Mouse (Mus musculus) urinary bladder, adult 18-20 months (tissue): Measurements from ENCODE around the gene Hibadh.
A peak's percentile ranks its signal among the peaks of the same experiment; 100 is the strongest.

ENCODE experiments used
- DNase-seq, 2 experiments: peaks; one replicate each; pipeline ENCODE4 v3.0.0; 2022; ENCODE audit warnings: low spot score in 2 of 2, mixed read lengths in 2 of 2

Hibadh gene

GRCm38 (mm10) chr6:52567327-52568299 is 72.6 kb downstream of the Hibadh start:
- no peak for DNase-seq

GRCm38 (mm10) chr6:52565210-52565609 is 75.0 kb downstream of the Hibadh start:
- no peak for DNase-seq

- DNase-seq: no peak
Observed at GRCm38 (mm10) chr6:52562994-52563393, 77.2 kb downstream of the Hibadh start.

- no peak for DNase-seq
Observed at GRCm38 (mm10) chr6:52559041-52559440, 81.1 kb downstream of the Hibadh start.

GRCm38 (mm10) chr6:52544376-52544775 is 95.8 kb downstream of the Hibadh start:
- no peak for DNase-seq

GRCm38 (mm10) chr6:52542464-52542863 is 97.7 kb downstream of the Hibadh start:
- no peak for DNase-seq

GRCm38 (mm10) chr6:52539911-52540310 is 100.3 kb downstream of the Hibadh start:
- no peak for DNase-seq

GRCm38 (mm10) chr6:52535072-52535704 is 105.0 kb downstream of the Hibadh start:
- DNase-seq: no peak

GRCm38 (mm10) chr6:52532144-52532492 is 108.1 kb downstream of the Hibadh start:
- no peak for DNase-seq

GRCm38 (mm10) chr6:52531366-52532143 is 108.6 kb downstream of the Hibadh start:
- DNase-seq: no peak

GRCm38 (mm10) chr6:52530861-52531260 is 109.3 kb downstream of the Hibadh start:
- no peak for DNase-seq

- DNase-seq: no peak
Observed at GRCm38 (mm10) chr6:52524226-52524625, 116.0 kb downstream of the Hibadh start.

GRCm38 (mm10) chr6:52518704-52519103 is 121.5 kb downstream of the Hibadh start:
- no peak for DNase-seq

GRCm38 (mm10) chr6:52517272-52517671 is 122.9 kb downstream of the Hibadh start:
- DNase-seq: no peak

GRCm38 (mm10) chr6:52513876-52514405 is 126.2 kb downstream of the Hibadh start:
- DNase-seq: no peak

- DNase-seq: no peak
Observed at GRCm38 (mm10) chr6:52508789-52509188, 131.4 kb downstream of the Hibadh start.

GRCm38 (mm10) chr6:52507946-52508345 is 132.2 kb downstream of the Hibadh start:
- no peak for DNase-seq

GRCm38 (mm10) chr6:52507171-52507570 is 133.0 kb downstream of the Hibadh start:
- peak in 1 of 2 experiments; percentile 11 for DNase-seq

- DNase-seq: no peak
Observed at GRCm38 (mm10) chr6:52505777-52506755, 134.1 kb downstream of the Hibadh start.

- no peak for DNase-seq
Observed at GRCm38 (mm10) chr6:52504676-52505460, 135.3 kb downstream of the Hibadh start.
